Mouse (Mus musculus) R1 (cell line): ENCODE measurements around the gene Fam149a.
"Not testable (repeated sequence)": the region's sequence is repeated elsewhere in the genome, so short reads cannot be mapped to it uniquely, and the experiment has no call there.

Experiments
- DNase-seq: peaks from one replicate; pipeline ENCODE4 v3.0.0-alpha.2; 2018; ENCODE audit warnings: low read depth, low spot score

Gene Fam149a

DNA sequence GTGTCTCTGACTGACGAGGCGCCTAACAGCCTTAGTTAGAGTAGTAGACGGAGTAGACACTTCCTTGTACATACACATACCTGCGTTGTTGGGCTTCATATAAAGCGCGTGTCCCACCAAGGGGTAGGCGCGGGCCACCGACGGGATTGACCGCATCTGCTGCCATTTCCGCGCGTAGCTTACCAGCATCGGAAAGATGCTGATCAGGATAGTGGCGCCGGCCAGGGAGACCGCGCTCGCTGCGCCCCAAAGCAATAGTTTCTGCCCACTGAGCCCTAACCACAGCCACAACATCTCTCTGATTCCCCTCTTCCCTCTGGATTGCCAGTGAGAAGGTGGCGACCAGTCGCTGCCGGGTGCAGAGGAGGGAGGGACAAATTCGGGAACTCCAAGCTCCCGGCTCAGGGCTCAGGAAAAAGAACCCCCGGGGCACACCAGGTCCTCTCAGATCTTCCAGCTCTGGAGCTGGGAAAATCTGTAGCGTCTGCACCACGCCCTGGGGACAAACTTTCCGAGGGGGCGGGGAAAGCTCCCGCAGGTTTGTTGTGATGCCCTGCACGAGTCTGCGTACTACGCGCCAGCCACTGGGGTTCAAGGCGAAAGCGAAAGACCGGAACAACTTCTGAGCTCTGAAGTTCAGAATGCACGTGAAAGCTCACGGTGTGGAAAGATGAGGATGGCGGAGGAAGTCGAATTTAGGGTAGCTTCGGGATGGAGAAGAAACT, 49.2 kb downstream of the Fam149a start, which contains the start of gene Cyp4v3:
Cyp4v3 (minus strand) TSS at position 532 of the 725 bp plus-strand sequence.
- DNase-seq, result peak; percentile 76

DNA sequence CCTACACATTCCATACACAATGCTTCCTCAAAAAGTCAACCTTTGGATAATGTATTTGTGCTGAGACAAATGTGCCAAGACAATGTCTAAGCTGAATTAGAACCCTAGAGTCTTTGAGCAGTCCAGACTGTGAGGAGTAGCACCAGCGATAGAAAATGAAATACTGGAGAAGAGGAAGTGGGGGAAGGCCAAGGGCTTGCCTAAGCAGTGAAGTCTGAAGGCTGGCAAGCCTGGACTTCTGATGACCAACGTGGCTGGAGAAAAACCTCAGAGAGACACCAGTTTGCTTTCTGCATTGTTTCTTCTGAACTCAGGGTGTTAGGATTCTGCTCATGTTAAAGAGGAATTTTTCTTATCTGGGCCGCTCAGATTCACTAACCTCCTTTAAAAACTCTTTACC, 51.2 kb downstream of the Fam149a start:
- no peak for DNase-seq

DNA sequence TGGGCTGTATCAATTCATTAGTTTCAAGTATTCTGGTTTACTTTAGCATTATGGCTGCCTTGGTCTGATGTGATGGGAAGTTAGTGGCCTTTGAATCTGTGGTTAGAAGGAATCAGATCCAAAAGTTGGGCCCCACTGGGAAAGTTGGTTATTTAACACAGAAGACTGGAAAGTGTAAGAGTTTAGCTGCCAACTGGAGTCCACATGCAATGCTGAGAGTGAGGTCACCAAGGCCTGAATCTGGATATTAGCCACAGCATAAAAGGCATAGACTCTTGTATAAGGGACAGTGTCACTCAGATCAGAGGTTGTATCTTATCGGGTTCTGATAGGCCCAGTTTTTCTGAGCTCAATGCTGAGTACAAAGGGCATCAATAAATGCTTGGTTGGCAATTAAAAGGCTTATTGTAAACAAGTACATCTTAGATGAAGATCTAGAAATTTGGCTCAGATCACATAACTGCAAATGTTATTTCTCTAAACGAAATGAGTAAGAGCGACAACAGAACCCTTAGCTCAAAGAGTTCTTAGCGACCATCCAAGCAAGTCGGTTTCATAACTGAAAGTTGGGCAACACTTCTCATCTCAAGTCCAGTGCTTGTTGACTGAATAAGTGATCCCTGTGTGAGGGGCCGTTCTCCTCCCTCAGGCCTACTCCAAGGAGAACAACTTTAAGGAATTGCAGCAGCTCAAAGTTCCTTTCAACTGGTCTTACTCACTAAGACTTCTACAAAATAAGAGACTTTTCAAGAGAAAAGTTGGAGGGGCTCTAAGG, 52.7 kb downstream of the Fam149a start:
- DNase-seq, result no peak

DNA sequence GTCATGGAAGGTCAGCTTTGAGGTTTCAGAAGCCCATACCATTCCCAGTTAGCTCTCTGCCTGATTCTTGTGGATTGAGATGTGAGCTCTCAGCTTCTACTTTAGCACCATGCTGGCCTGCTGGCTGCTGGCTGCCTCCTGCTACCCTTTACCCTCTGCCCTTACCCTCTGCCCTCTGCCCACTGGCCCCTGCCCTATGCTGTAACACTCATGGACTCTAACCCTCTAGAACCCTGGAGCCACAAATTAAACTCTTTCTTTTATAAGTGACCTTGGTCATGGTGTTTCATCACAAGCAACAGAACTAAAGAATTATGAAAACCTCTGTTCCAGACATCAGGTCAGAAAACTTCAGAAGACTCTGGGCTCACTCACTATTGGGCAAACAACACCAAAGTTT, 55.0 kb downstream of the Fam149a start:
- not testable (repeated sequence) for DNase-seq

DNA sequence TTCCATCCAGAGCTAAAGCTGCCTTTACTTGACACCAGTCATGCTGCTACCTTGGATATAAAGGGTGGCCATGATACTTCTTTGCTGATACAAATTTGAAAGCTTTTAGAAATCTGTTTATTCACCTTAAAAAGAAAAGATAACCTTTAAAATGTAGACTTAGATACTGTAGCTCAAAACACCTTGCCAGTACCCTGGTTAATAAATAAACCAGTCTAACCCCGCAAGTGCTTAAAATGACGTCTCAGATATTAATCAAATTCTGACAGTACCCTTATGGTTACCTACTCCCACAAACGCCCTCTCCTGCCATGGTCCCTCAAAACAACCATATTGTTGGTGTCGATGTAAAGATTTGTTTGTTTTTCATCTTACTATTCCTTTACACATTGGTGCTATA, 57.9 kb downstream of the Fam149a start:
- no peak for DNase-seq

DNA sequence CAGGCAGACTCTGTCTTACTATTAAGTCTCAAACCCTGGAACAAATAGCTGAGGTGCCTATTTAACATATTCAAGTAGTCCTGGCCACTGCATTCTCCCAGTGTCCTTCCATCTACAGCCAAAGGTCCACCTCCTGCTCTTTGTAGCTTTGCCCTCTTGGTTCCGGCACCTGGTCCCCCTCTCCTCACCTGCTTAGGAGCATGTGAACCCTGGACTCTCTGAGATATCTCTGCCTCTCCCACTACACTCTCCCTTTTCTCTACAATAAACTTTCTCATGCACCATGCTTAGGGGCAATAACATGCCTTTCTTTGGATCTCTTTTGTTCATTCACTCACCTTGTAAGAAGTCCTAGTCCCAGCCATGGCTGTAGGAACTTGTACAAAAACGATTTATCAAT, 60.7 kb downstream of the Fam149a start:
- no peak for DNase-seq

DNA sequence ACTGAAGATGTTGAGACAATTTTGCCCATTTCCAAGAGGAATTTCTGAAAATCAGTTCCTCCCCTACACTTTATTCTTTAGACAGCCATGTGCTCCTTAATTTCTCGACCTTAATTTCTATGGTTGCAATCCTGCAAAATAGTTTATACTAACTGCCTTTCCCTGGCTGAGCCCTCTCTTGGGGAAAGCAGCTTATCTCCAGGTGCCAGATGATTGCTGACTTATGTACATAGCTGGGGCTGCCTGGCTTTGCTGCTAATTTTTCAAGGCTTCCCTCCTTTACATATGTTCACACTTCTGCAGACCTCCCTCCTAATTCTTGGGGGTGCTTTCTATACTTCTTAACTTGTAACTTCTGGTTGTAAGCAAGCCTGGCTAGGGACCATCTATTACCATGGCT, 61.2 kb downstream of the Fam149a start:
- no peak for DNase-seq

DNA sequence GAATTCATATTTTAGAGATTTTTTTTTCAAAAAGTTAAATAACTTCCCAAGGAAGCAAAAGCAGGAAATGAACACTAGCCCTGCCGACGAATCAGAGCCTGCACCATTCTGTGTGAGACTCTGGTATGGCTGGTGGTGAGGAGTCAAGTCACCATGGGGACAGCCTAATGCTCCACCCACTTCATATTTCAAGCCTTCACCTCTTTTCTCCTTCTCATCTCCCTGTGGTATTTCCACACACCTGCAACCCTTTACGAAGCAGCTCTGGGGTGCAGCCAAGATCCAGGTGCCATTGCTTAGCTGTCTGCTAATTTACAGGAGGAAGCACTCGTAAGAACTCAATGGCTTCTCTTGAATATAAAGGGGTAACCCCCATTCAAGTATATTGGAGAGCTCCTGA, 71.1 kb downstream of the Fam149a start:
- no peak for DNase-seq

DNA sequence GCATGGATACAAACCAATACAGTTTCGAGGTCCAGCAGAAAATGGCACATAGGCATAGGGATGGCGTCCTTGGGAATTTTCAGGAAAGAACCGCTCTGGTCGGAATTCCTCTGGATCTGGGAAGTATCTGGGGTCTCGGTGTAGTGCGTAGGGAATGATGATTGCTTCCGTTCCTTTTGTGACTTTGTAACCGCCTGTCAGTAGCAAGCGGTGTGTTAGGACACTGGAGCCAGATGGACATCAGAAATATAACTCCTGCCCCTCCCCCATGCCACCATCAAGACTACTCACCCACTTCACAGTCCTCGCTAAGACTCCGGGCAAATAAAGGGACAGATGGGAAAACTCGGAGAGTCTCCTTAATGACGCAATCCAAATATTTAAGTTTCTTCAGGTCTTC, 73.7 kb downstream of the Fam149a start, which contains the start of gene Gm45753:
Gm45753 (minus strand) TSS at position 101 of the 400 bp plus-strand sequence.
- no peak for DNase-seq

DNA sequence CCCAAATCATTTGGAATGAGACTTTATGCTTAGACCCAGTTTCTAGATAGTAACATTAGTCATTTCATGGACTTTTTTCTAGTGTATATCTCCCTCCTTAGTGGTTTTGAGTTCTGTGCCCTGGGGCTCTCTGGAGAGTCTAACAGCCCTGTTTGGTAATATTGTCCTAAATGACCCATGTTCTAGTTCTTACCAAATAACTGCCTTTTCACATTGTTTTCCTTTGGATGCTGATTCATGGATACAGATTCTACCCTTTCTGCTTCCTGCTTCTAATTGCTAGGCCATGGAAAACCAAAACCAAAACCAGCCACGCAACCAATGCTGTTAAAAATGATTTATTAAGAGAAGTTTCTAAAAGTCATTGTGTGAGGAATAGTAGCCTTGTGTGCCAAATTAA, 76.6 kb downstream of the Fam149a start:
- DNase-seq, result no peak

DNA sequence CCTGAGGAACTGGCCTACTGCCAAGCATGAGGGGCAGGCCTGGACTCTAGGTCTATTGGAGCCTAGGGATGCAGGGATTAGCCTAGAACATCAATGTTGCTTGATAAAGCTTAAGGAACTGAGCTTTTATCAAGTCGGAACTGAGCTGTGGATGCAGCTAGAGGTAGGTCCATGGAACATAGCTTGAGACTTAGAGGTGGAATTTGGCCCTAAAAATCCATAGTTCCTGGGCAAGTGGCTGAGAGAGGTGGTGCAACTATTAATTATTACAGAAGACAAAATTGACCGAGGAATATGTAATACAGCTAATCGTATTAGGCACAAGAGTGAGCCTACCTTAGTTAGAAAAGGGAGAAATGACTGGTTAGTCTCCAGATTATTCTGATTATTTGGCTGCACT, 77.7 kb downstream of the Fam149a start:
- no peak for DNase-seq

DNA sequence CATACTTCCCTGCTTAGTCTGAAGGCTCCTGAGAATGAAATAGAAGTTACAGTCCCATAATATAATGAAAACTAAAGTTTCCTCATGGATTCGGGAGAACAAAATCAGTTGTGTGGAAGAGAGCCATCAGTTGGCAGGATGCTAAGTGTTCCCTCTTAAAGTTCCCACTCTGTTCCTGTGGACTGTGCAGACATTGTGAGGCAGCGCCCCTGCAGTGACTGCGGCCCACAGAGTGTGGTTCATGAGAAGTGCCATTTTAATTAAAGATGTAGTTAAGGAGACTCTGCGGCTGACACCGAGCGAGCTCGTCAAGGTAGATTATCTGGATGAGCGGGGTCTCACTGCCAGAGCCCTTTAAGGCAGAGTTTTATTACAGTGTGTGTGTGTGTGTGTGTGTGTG, 79.7 kb downstream of the Fam149a start:
- DNase-seq, result no peak

DNA sequence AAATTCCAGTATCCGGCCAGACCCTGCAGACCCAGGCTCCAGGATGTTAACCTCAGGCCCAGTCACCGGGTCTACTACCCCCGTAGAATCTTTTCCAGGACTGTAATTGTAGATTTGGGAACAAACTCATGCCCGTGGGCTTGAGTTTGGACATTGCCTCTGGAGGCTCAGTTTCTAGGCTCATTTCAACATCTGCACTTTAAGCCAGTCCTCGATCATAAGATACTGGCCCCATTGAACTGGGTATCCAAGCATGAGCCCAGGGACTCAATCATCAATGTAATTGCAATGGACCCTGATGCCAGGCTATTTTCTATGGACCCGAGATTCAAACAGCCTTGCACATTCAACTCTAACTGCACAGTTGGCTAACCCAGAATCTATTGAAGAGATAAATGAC, 86.8 kb downstream of the Fam149a start:
- DNase-seq, result no peak

DNA sequence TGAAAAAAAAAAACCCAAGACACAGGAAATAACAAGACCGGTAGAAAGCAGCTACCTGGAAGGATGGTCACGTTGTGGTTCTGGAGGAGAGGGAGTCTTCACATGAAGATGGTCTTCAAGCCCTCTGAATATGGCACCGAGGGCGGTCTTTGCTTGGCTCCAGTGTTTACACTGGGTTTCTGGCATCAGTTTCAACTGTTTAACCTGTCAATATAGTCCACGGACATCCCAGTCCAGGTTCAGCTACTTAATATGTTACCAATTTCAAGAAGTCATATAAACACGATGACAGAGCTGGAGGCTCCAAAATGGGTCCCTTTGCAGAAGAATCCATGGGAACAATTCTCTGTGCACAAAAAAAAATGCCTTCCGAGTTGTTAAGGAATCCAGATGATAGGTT, 87.4 kb downstream of the Fam149a start, which contains the start of gene Klkb1:
Klkb1 (minus strand) TSS at position 173 of the 400 bp plus-strand sequence.
- no peak for DNase-seq

DNA sequence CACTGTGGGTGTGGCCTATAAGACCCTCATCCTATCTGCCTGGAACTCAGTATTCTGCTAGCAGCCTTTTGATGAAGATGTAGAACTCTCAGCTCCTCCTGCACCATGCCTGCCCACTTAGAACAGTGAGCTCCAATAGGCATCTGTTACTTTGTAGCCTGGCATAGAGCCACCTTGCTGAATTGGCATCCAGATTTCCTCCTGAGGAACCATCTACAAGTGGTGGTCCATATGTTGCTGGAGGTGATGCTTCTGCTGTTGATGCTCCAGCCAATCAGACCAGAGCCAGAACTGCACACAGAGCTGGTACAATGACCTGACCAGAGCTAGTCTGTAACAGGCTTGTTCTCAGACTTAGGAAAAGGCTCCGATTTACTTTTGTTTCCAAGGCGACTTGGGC, 90.3 kb downstream of the Fam149a start:
- no peak for DNase-seq
